Mouse (Mus musculus): ENCODE results near the gene Ifna11. TPM values are rescaled to one million over a fixed set of nuclear protein-coding genes. Genes with fewer than 3 reads are reported as not detected.
"Not testable (repeated sequence)": the region's sequence is repeated elsewhere in the genome, so short reads cannot be mapped to it uniquely, and the experiment has no call there.

Gene Ifna11
- polyA plus RNA-seq, 1 experiment = not detected

GRCm38 (mm10) chr4:88788402-88788801 lies 31.4 kb upstream of the Ifna11 start, which contains the start of gene Gm13277:
Gene Gm13277 (plus strand): TSS chr4:88788632.
- peak; percentile 28; the same call in 1 of the 2 replicates for TF ChIP-seq CTCF (IDR thresholded peaks at IDR 0.05; ENCODE audit: extremely low read depth, insufficient read depth, insufficient read length, insufficient replicate concordance)
- WGBS = 0% methylated on average over 1 of the region's 28 CpGs
- not testable (repeated sequence) for H3K4me1 ChIP-seq (ENCODE audit: control insufficient read depth, insufficient read depth, insufficient read length); H3K4me3 ChIP-seq (ENCODE audit: extremely low read depth, insufficient read depth, insufficient read length); H3K36me3 ChIP-seq (ENCODE audit: control insufficient read depth, insufficient read depth, low read length); H3K27ac ChIP-seq (ENCODE audit: insufficient read depth, low read length); H3K27me3 ChIP-seq (ENCODE audit: control insufficient read depth, insufficient read depth, low read length)
- DNase-seq (ENCODE audit: low read depth in 1 of 2, low spot score in 2 of 2) = peak in 1 of 2 experiments; percentile 63

- not testable (repeated sequence) for H3K27ac ChIP-seq (ENCODE audit: insufficient read depth, low read length); H3K27me3 ChIP-seq (ENCODE audit: control insufficient read depth, insufficient read depth, low read length); H3K4me1 ChIP-seq (ENCODE audit: control insufficient read depth, insufficient read depth, insufficient read length); H3K4me3 ChIP-seq (ENCODE audit: extremely low read depth, insufficient read depth, insufficient read length); H3K36me3 ChIP-seq (ENCODE audit: control insufficient read depth, insufficient read depth, low read length); DNase-seq (ENCODE audit: low read depth in 1 of 2, low spot score in 2 of 2)
- WGBS = no CpG with 5 or more reads among the region's 28 CpGs
Measured at GRCm38 (mm10) chr4:88791250-88791649, 28.5 kb upstream of the Ifna11 start, which contains the start of gene Gm13278. Gene Gm13278 (plus strand): TSS chr4:88791550.

- H3K27ac ChIP-seq (ENCODE audit: insufficient read depth, low read length); H3K4me3 ChIP-seq (ENCODE audit: extremely low read depth, insufficient read depth, insufficient read length); H3K4me1 ChIP-seq (ENCODE audit: control insufficient read depth, insufficient read depth, insufficient read length); H3K27me3 ChIP-seq (ENCODE audit: control insufficient read depth, insufficient read depth, low read length); H3K36me3 ChIP-seq (ENCODE audit: control insufficient read depth, insufficient read depth, low read length): not testable (repeated sequence)
- peak in 1 of 2 experiments; percentile 56 for DNase-seq (ENCODE audit: low read depth in 1 of 2, low spot score in 2 of 2)
- WGBS = 3% methylated on average over 17 of the region's 52 CpGs
Measured at GRCm38 (mm10) chr4:88793936-88794675, 25.7 kb upstream of the Ifna11 start, which contains the start of gene Gm13275. Gene Gm13275 (plus strand): TSS chr4:88794487.

GRCm38 (mm10) chr4:88797097-88797496 lies 22.7 kb upstream of the Ifna11 start, which contains the start of gene Gm13279:
Gene Gm13279 (plus strand): TSS chr4:88797397.
- not testable (repeated sequence) for DNase-seq (ENCODE audit: low read depth in 1 of 2, low spot score in 2 of 2); H3K27ac ChIP-seq (ENCODE audit: insufficient read depth, low read length); H3K4me1 ChIP-seq (ENCODE audit: control insufficient read depth, insufficient read depth, insufficient read length); H3K4me3 ChIP-seq (ENCODE audit: extremely low read depth, insufficient read depth, insufficient read length); H3K36me3 ChIP-seq (ENCODE audit: control insufficient read depth, insufficient read depth, low read length); H3K27me3 ChIP-seq (ENCODE audit: control insufficient read depth, insufficient read depth, low read length)
- WGBS = no CpG with 5 or more reads among the region's 28 CpGs

GRCm38 (mm10) chr4:88799365-88799764 lies 20.4 kb upstream of the Ifna11 start, which contains the start of gene Gm13285:
Gene Gm13285 (plus strand): TSS chr4:88799665.
- DNase-seq (ENCODE audit: low read depth in 1 of 2, low spot score in 2 of 2); H3K36me3 ChIP-seq (ENCODE audit: control insufficient read depth, insufficient read depth, low read length); H3K4me3 ChIP-seq (ENCODE audit: extremely low read depth, insufficient read depth, insufficient read length); H3K27ac ChIP-seq (ENCODE audit: insufficient read depth, low read length); H3K4me1 ChIP-seq (ENCODE audit: control insufficient read depth, insufficient read depth, insufficient read length); H3K27me3 ChIP-seq (ENCODE audit: control insufficient read depth, insufficient read depth, low read length): not testable (repeated sequence)
- WGBS = 5% methylated on average over 6 of the region's 7 CpGs

GRCm38 (mm10) chr4:88802954-88803353 lies 16.8 kb upstream of the Ifna11 start, which contains the start of gene Gm13287:
Gene Gm13287 (plus strand): TSS chr4:88803254.
- DNase-seq (ENCODE audit: low read depth in 1 of 2, low spot score in 2 of 2); H3K4me1 ChIP-seq (ENCODE audit: control insufficient read depth, insufficient read depth, insufficient read length); H3K27me3 ChIP-seq (ENCODE audit: control insufficient read depth, insufficient read depth, low read length); H3K4me3 ChIP-seq (ENCODE audit: extremely low read depth, insufficient read depth, insufficient read length); H3K36me3 ChIP-seq (ENCODE audit: control insufficient read depth, insufficient read depth, low read length); H3K27ac ChIP-seq (ENCODE audit: insufficient read depth, low read length): not testable (repeated sequence)
- no CpG with 5 or more reads among the region's 29 CpGs for WGBS

GRCm38 (mm10) chr4:88805231-88805630 lies 14.5 kb upstream of the Ifna11 start, which contains the start of gene Gm13288:
Gene Gm13288 (plus strand): TSS chr4:88805531.
- not testable (repeated sequence) for H3K4me1 ChIP-seq (ENCODE audit: control insufficient read depth, insufficient read depth, insufficient read length); H3K27ac ChIP-seq (ENCODE audit: insufficient read depth, low read length); DNase-seq (ENCODE audit: low read depth in 1 of 2, low spot score in 2 of 2); H3K36me3 ChIP-seq (ENCODE audit: control insufficient read depth, insufficient read depth, low read length); H3K27me3 ChIP-seq (ENCODE audit: control insufficient read depth, insufficient read depth, low read length)
- H3K4me3 ChIP-seq (ENCODE audit: extremely low read depth, insufficient read depth, insufficient read length) = 0 out of 2 replicates have a peak within 1 kb of the TSS, but pooled peaks have one; percentile 27
- WGBS = no CpG with 5 or more reads among the region's 8 CpGs

- H3K4me3 ChIP-seq (ENCODE audit: extremely low read depth, insufficient read depth, insufficient read length) = 0 out of 2 replicates have a peak overlapping the region, but pooled peaks have one; percentile 27
- H3K4me1 ChIP-seq (ENCODE audit: control insufficient read depth, insufficient read depth, insufficient read length); H3K27ac ChIP-seq (ENCODE audit: insufficient read depth, low read length); H3K27me3 ChIP-seq (ENCODE audit: control insufficient read depth, insufficient read depth, low read length); H3K36me3 ChIP-seq (ENCODE audit: control insufficient read depth, insufficient read depth, low read length); DNase-seq (ENCODE audit: low read depth in 1 of 2, low spot score in 2 of 2): not testable (repeated sequence)
- WGBS = 0% methylated on average over 3 of the region's 34 CpGs
Measured at GRCm38 (mm10) chr4:88805761-88806160, 14.0 kb upstream of the Ifna11 start.
